Mouse (Mus musculus) left cerebral cortex, adult 6 months (tissue): ENCODE measurements around the gene Gm10563. TPM values are rescaled to one million over a fixed set of nuclear protein-coding genes. Genes with fewer than 3 reads are reported as not detected.

ENCODE experiments used
- long read RNA-seq, 2 experiments: library from polyadenylated mRNA; unstranded; transcript quantifications; one replicate each; pipeline ENCODE4 v2.0.0; 2019 to 2020
- polyA plus RNA-seq: library from polyadenylated mRNA; unstranded; fragments of <200 nt; fragmentation: Nextera tagmentation; gene quantifications from 2 replicates; pipeline ENCODE4 v1.2.3, GENCODE M21; 2021

Gm10563 gene
- polyA plus RNA-seq, result not detected in 2 replicates
- long read RNA-seq, experiment 1, partial matches to known transcripts, result 0 of 7 reads
- long read RNA-seq, experiment 1, other reads (novel, unspliced or antisense), result 7 of 7 reads
- long read RNA-seq, experiment 2, partial matches to known transcripts, result 0 of 3 reads
- long read RNA-seq, experiment 2, other reads (novel, unspliced or antisense), result 3 of 3 reads

GRCm38 (mm10) chr4:155645308-155645707 lies at the start of gene Gm10563:
Gm10563 (minus strand) TSS chr4:155645408.

GRCm38 (mm10) chr4:155694111-155694481 lies 48.9 kb upstream of the Gm10563 start, which contains the start of gene Fndc10:
Fndc10 (plus strand) TSS chr4:155694342.

DNA sequence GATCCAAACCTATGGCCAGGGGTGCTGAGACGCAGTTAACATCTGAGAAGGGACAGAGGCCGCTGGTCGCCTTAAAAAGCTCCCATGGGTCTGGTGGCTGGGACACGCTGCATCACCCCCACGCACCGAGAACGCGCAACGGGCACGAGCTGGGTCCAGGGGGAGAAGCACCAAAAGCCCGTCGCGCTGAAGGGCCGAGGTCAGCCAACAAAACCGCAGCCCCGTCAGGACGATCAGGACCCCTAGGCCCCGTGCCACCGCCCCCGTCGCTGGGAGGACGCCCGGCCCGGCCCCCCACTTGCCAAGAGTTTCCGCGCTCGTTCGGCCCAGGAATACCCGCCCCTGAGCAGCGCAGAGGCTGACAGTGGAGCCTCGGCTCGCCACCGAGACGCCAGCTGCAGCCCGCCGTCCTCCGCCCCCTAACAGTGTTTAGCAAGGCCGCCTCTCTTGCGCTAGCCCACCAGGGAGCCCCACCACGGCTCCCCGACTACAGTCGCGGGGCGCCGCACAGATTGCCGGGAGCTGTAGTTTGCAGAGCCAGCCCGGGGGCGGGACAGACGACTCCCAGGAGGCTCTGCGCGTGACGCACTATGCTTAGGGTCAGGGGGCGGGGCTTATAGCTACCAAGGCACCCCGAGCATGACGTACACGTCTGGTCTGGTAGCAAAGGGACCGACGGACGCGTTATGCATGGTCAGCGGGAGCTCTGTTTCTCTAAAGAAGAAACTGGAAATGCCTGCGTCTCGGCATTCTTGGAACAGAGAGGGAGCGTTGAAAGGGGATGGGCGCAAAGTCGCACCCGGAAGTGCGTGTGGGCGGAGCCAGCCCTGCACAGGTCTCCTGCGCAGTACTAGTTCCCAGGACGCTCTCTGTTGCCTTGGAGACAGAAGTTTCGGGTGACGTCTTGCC lies 23.7 kb upstream of the Gm10563 start, which contains the start of gene Mib2:
Gene Mib2, minus strand, starts transcription at position 510 of the 909 bp plus-strand sequence.

DNA sequence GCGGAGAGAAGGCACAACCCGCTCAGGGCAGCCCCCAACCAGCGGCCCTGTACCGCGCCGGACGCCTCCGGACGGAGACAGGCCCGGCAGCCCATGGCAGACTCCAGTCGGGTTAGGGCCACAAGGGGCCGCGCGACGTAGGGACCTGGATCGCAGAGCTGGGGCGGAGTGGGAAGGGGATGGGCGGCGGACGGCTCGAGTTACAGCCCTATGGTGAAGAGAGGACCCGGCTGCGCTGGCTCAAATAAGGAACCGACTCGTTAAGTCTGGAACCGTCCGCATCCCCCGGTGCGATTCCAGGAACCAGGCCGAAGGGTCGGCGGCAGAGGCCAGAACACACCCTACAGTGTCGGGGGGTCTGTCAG lies 7.9 kb upstream of the Gm10563 start, which contains the start of gene Mmp23:
Gene Mmp23, minus strand, starts transcription at position 299 of the 365 bp plus-strand sequence.

GRCm38 (mm10) chr4:155624338-155625291 lies 20.6 kb downstream of the Gm10563 start, which contains the start of gene Cdk11b:
Cdk11b (plus strand) TSS chr4:155624854.

GRCm38 (mm10) chr4:155601091-155601996 lies 43.9 kb downstream of the Gm10563 start, which contains the start of gene Slc35e2:
Slc35e2 (plus strand) TSS chr4:155601416.

Other genes starting within 250 kb of the Gm10563 start
- gene Gabrd, start 247.3 kb downstream of the Gm10563 start, polyA plus RNA-seq, result 108 and 113 TPM in 2 replicates
- gene Cfap74, start 236.2 kb downstream of the Gm10563 start, polyA plus RNA-seq, result 6.5 and 9.3 TPM in 2 replicates
- gene Tmem52, start 176.3 kb downstream of the Gm10563 start, polyA plus RNA-seq, result 3.0 and 5.0 TPM in 2 replicates
- gene Gnb1, start 154.0 kb downstream of the Gm10563 start, polyA plus RNA-seq, result 1,449 and 1,717 TPM in 2 replicates
- gene Nadk, start 83.0 kb downstream of the Gm10563 start, polyA plus RNA-seq, result 50.0 and 57.1 TPM in 2 replicates
- gene Slc35e2, start 44.0 kb downstream of the Gm10563 start, polyA plus RNA-seq, result 25.0 and 31.7 TPM in 2 replicates
- gene Cdk11b, start 20.6 kb downstream of the Gm10563 start, polyA plus RNA-seq, result 42.7 and 48.3 TPM in 2 replicates
- 0.69 and 1.4 TPM in 2 replicates for gene Mmp23, start 8.0 kb upstream of the Gm10563 start, polyA plus RNA-seq
- 19.7 and 26.1 TPM in 2 replicates for gene Mib2, start 23.8 kb upstream of the Gm10563 start, polyA plus RNA-seq
- gene Fndc10, start 48.9 kb upstream of the Gm10563 start, polyA plus RNA-seq, result 11.4 and 23.4 TPM in 2 replicates
- gene Ssu72, start 59.4 kb upstream of the Gm10563 start, polyA plus RNA-seq, result 228 and 240 TPM in 2 replicates
- gene Tmem240, start 89.4 kb upstream of the Gm10563 start, polyA plus RNA-seq, result 3.6 and 7.2 TPM in 2 replicates
- 25.7 TPM in 2 replicates for gene Atad3a, start 115.7 kb upstream of the Gm10563 start, polyA plus RNA-seq
- gene Vwa1, start 129.3 kb upstream of the Gm10563 start, polyA plus RNA-seq, result 15.1 and 16.2 TPM in 2 replicates
- 10.4 and 10.7 TPM in 2 replicates for gene Tmem88b, start 140.5 kb upstream of the Gm10563 start, polyA plus RNA-seq
- gene Ankrd65, start 145.0 kb upstream of the Gm10563 start, polyA plus RNA-seq, result not detected in 2 replicates
- 391 and 409 TPM in 2 replicates for gene Mrpl20, start 157.5 kb upstream of the Gm10563 start, polyA plus RNA-seq
- 19.6 and 23.2 TPM in 2 replicates for gene Ccnl2, start 167.1 kb upstream of the Gm10563 start, polyA plus RNA-seq
- 248 and 249 TPM in 2 replicates for gene Aurkaip1, start 185.9 kb upstream of the Gm10563 start, polyA plus RNA-seq
- 5.9 and 6.5 TPM in 2 replicates for gene Mxra8, start 194.3 kb upstream of the Gm10563 start, polyA plus RNA-seq
- gene Dvl1, start 202.0 kb upstream of the Gm10563 start, polyA plus RNA-seq, result 5.4 and 6.3 TPM in 2 replicates
- gene Tas1r3, start 218.0 kb upstream of the Gm10563 start, polyA plus RNA-seq, result 0.12 and 0.13 TPM in 2 replicates
- gene Cptp, start 224.0 kb upstream of the Gm10563 start, polyA plus RNA-seq, result 13.1 and 21.5 TPM in 2 replicates
- 31.0 and 41.2 TPM in 2 replicates for gene Ints11, start 224.1 kb upstream of the Gm10563 start, polyA plus RNA-seq
- 54.5 and 56.4 TPM in 2 replicates for gene Pusl1, start 246.4 kb upstream of the Gm10563 start, polyA plus RNA-seq
- gene Acap3, start 246.4 kb upstream of the Gm10563 start, polyA plus RNA-seq, result 19.6 and 35.6 TPM in 2 replicates